Mouse (Mus musculus): ENCODE data around the gene Stra8.

Stra8 gene

DNA sequence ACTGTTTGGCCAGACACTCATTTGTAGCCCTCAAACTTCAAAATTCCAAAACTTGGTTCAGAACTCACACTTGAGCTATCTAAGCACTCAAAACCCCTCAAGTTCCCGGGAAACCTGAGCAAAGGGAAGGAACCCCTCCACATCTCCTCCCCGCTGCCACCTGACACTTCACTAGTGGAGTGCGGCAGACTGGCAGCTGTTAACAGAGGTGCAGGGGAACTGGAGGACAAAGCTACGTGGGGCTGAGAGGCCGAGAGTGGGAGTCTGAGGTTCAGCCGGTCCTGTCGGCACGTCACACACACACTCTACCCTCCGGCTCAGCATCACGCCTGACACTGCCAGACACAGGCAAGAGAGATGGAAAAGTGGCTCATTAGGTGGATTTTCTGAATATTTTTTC lies 16.1 kb upstream of the Stra8 start:
- DNase-seq: no peak

DNA sequence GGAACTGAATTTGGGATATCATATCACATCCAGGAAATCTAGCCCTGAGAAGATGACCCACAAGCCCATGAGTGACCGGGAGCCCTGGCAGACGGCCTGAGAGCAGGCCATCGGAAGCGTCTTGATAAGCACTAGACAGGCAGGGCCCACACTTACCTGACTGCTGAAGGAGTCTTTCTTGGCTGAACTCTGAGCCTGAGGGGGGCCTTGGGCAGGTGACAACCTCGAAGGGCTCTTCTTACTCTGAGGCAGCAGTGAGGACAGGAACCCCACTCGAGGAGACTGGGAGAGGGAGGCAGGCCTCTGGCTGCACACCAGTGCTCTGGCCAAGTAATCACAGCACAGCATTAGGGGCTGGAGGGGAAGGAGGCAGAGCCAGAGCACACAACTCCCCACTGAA lies 15.6 kb upstream of the Stra8 start:
- no peak for DNase-seq

DNA sequence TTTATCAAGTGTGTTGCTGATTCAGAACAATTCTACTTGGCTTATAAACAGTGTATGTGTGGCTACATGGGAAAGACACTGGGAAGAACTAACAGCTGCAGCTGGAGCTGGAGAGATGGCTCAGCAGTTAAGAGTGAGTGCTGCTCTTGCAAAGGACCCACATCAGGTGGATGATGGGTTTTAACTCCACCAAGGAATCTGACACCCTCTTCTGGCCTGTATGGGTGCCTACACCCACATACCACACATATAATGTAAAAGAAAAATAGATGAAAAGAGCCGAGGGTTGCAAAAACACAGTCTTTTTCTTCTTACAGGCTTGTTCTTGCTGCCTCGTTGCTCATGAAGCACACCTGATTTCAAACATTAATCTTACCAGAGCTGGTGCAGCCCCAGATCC lies 13.8 kb upstream of the Stra8 start:
- no peak for DNase-seq

DNA sequence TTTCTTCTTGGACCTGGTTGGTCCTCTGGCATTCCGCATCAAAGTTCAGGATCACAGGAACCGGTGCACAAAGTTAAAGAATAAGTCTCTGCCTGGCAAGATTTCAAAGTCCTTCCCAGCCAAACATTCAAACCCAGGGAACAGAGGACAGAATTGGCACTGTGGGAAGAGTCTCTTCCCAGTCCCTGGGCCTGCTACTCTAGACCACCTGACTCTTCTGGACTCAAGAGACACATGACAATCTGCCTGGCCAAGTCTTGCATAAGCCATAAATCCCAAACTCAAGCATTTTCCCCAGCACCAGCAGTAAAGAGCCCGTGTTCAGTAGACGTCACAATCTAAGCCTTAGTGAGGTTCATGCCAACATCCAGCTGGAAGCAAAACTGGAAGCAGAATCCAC lies 13.3 kb upstream of the Stra8 start:
- no peak for DNase-seq

DNA sequence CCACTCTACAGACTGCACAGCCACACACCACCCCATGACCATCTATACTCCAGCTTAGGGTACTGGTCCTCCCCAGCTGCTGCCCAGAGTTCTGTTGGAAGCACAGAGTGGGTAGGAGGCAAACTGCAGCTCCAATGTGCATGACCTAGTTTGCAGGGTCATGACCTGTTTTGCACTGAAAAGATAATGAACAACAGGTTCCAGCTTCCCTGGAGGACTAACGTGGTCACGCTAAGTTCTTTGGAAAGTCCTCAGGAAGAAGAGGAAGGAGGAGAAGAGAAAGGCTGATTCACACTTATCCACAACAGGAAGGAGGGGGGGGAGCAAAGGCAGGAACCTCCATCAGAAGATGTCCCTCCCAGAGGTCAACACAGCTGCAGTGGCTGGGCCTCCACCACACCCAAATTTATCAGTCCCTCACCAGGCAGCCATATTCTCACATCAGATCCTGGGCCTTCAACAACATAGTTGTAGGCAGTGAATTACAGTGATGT lies 12.8 kb upstream of the Stra8 start:
- peak; percentile 16 for DNase-seq

DNA sequence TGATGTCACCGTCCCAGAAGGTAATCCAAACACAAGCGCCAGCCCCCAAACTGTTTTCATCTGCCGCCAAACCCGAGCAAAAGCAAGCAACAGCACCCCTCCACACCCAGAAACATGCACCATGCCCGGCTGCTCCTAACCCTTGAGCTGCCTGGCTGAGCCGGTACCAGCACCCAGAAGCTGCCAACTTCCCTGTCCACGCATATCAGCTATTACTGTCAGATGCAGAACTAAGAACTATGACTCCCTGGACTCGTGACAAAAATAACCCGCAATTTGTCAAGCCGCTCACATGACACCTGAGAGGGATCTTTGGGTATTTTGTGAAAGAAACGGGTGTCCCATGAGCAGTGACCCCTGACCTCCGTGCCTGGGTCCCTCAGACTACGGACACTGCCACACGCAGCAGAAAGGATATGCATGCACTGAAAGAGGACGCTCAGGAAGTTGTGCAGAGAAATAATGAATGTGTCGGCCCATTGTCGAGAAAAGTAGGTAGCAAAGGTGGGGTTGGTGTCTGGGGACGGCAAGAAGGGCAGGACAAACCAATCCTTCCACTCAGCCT lies 12.2 kb upstream of the Stra8 start:
- DNase-seq: no peak

DNA sequence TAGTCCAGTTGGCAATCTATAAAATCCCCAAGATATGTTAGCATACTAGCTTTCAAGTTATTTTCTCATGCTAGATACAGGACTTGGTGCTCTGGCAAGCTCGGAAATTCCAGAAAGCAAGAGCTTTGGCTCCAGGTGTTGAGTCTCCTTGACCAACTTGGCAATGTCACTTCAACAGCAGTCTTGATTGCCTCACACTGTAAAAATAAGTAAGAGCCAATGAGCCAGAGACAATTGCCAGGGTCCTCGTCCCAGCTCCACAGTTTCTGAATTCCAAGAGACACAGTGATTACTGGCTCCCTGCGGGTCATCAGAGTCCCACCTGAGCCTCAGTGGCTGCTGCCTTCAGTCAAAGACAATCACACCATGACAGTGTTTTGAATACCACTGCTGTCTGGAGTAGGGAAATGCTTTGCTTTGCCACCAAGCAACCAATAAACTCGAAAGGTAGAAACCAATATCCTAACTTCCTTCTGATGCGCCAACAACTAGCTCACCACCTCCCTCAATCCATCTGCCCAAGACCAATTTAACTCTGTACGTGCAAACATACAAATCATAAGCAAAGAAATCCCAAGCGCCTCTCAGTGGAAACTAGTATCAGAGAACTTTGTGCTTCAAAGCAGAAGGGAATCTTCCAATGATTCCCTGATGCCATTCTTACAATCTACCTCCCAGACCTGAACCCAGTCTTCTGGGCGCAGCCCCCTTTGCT lies 10.2 kb upstream of the Stra8 start:
- DNase-seq: no peak

DNA sequence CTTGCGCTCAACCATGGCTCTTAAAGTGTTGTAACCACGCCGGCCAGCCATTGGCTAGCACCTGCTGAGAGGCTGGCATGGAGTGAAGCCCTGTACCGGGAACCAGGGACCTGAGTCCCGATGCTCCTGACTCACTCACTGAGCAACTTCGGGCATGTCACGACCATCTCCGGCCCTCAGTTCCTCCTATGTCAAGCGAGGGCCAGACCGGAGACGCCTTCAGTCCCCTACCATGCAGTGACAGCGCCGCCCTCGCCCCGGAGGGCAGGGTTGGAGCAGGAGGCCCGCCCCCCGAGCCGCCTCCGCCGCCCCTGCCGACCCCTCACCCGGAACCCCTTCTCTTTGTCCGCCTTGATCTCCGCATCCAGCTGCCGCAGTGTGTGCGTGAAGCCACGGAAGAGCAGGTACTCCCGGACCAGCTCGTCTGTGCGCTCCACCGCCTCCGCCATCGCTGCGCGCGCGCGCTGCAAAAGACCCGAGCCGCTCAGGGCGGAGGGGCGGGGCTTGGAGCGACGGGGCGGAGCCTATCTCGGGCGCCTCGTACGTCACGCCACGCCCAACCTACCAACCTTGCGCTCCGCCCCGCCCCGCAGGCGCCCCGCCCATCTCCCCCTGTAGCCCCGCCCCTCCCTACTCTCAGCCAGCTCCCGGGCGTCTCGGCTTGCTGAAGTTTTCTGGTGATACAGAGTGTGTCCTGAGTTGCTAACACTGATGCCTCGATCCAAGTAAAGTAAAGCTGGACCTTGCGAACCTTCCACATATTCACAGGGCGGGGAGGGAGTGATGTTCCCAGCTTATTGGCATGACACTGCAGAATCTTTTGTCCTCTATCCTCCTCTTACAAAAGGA lies 9.4 kb upstream of the Stra8 start, which contains the start of gene Wdr91:
Wdr91 (minus strand) TSS at position 506 of the 849 bp plus-strand sequence.
- DNase-seq: peak; percentile 94

DNA sequence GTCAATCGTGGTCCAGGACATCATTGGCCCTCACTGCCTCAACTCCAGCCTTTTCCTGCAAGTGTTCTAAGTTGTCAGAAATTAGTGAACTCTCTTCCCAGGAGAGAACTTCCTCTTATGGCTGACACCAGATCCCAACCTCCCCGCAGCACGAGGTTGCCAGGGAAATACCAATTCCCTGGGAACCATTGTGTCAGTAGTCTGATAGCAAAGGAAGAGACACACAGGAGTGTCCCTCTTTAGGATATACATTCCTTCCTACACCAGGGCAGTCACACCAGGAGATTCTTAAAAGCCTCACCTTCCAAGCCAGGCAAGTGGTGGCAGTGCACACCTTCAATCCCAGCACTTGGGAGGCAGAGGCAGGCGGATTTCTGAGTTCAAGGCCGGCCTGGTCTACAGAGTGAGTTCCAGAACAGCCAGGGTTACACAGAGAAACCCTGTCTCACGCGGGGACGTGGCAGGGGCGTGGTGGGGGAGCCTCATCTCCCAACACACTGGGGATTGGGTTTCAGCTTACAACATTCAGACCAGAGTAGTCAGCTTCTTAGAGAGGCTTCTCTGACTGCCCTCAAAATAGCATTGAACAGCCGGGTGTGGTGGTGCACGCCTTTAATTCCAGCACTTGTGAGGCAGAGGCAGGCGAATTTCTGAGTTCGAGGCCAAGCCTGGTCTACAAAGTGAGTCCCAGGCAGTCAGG lies 6.5 kb upstream of the Stra8 start:
- DNase-seq: no peak

DNA sequence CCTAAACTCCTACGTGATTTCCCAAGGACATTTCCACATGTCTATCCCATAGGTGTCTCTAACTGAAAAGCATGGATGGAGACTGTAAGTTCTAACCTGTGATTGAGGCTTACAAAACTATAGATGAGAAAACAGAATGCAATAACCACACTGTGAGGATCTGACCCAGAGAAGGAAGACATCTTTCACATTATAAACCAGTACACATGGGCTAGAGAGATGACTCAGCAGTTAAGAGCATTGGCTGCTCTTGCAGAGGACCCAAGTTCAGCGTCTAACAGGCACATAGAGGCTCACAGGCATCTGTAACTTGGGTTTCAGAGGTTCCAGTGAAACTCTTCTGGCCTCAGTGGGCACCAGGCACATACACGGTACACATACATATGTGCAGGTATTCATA lies 5.5 kb upstream of the Stra8 start:
- DNase-seq: no peak

DNA sequence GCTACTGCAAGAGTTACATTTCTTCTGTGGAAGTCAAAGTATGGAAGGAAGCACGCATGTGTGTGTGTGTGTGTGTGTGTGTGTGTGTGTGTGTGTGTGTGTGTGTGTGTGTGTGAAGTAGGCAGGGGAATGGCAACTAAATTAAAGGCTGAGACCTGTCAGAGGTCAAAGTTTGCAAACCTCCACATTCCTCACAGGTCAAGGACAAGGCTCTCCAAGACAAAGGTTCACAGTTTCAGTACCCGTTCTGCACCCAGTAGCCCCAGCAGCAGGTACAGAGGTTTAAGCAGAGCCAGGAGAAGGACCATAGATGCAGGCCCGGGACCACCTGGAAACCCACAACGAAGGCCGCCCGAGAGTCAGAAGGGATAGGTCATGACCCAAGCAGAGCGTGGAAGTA lies 817 bp upstream of the Stra8 start:
- DNase-seq: no peak

DNA sequence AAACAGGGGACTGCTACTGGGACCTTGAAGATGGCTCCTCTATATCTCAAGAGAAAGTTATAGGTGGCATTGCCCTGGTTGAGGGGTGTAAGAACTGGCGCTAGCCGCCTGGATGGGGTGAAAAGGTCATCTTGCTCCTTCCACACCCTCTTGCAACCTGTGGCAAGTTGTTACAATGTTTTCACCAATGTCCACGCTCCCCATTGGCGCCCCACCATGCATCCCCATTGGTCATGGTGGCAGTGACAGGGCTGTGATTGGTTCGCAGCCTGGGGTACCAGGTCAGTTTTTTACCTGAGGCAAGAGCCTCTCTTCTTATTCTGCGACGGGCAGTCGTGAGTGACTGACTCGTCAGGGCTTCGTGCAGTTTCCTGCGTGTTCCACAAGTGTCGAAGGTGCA lies 668 bp downstream of the Stra8 start:
- no peak for DNase-seq

DNA sequence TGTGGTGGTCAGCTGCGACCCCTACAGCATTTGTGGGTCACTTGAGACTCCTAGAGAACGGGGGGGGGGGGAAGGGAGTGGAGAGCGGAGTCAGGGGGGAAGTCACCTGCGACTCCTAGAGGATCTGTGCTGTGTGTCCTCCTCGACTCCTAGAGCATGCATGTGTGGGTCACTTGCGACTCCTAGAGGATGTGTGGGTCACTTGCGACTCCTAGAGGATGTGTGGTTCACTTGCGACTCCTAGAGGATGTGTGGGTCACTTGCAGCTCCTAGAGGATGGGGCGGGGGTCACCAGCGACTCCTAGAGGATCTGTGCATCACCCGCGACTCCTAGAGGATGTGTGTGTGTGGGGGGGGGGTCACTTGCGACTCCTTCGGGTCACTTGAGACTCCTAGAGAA lies 2.0 kb downstream of the Stra8 start:
- peak; percentile 76 for DNase-seq

DNA sequence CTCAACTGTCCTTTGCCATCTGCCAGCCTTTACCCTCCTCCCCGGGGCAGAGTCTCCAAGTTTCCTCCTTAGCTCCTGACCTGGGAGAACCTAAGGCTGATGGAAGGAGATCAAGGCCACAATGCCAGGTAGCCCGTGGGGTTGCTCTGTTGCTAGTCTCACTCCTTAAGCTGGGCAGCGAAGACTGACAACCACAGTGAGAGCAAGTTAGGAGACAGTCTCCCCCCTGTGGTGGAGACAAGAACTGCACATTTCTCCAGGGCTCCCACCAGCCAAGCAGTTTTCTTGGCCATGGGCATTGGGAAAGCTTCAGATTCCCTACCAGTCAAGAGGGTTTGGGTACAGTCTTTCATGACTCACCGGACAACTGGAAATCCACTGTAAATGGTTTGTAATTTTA lies 7.2 kb downstream of the Stra8 start:
- DNase-seq: peak; percentile 78

DNA sequence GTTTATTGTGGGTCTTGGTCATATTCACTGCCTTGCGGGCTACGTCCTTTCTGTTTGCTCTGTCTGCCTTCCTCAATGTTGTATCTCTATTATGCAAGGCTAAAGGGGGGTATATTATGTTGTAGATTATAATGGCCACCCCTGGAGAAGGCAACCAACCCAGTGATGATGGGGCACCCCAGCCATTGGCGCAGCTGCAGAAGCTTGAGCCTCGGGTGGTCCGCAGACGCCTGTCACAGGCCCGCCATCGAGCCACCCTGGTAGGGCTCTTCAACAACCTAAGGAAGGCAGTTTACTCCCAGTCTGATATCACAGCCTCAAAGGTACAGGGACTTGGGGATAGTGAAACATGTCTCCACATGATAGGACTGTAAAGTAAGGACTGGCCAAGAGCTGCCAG lies 7.6 kb downstream of the Stra8 start:
- no peak for DNase-seq

DNA sequence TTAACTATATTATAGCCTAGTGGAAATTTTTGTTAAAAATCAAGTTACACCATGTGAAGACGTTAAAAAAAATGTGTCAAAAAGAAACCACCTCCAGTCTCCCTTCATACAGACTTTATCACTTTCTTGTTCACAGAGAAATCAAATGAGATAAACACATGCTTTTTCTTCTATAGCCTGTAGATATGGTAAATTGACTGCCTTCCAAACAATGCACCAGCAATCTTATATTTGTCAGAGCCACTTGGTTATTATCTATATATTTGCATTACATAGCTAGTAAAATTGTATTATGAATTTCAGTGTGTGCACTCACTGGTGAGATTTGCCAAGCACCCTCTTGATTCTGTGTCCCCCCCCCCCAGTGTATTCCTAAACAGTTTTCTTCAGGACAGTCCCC lies 12.7 kb downstream of the Stra8 start:
- DNase-seq: no peak

DNA sequence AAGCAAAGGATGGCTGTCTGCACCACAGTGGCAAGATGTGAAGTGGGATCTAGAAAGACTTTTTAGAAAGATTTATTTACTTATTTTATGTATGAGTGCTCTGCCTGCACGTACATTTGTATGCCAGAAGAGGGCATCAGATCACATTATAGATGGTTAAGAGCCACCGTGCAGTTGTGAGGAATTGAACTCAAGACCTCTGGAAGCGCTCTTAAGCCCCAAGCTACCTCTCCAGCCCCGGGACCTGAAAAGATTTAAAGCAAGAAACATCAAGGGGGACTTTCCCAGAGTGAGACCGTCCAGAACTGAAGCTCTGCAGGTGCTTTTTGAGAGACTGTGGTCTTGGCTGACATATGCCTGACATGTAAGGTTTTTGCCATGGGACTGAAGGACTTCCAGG lies 16.8 kb downstream of the Stra8 start:
- no peak for DNase-seq

DNA sequence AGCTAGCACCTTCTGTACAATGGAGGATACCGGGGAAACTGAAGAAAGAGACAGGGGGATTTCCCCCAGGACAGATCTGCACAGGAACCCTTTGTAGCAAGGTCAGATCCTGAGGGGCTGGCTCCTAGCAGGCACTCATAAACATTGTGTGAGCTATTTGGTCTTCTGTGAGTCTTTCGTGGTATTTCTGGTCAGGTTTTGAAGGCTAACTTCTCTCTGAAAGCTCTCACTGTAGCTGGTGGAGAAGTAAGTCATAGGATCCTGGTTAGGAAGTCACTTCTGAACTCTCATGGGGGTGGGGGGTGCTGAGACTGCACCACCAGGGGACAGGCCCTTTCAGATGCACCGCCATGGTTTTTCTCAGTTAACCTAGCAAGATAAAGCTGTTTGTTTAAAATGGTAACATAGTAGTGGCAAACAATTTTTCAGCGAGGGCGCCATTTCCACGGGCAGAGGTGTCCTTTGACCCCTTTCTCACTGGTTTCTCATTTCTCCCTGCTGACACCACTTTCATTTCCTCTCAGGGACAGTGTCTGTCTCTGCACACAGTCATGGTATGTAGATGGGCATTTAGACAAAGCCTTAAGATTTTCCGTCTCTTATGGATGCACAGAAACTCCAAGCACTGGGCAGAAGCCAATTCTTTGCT lies 18.4 kb downstream of the Stra8 start:
- DNase-seq: no peak

DNA sequence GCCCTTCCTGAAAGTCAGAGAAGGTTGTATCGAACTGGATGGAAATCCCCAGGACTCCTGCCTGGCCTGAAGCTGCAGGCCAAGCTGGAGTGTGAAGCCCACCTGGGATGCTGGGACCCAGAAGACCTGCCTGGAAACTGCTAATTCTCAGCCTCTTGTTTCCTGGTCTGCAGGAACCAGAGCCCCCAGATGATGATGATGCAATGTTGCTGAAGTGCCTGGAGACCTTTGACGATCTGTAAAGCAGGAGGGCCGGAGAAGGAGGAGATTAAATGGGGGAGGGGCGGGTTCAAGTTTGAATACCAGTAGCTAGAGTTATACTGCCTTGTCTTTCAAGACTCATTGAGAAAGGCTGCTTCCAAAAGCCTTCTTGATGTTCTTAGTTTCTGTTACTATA lies 19.0 kb downstream of the Stra8 start:
- DNase-seq: no peak

DNA sequence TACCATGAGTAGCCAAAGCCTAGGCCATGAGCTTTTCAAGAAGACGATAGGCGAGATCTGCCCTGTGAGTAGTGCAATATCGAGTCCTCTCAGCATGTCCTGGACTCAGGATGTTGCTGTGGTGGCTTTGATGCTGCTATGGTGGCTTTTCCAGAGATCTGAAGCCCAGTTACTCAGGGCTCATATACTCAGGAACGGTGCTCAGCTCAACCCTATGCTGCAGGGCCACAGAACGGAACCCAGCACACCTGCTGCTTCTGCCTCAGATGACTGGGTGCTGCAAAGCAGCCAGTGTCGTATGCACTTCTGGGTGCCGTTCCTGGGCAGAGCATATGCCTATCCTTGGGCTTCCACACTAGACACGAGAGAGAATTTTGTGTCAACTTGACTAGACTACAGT lies 19.5 kb downstream of the Stra8 start:
- DNase-seq: no peak

DNA sequence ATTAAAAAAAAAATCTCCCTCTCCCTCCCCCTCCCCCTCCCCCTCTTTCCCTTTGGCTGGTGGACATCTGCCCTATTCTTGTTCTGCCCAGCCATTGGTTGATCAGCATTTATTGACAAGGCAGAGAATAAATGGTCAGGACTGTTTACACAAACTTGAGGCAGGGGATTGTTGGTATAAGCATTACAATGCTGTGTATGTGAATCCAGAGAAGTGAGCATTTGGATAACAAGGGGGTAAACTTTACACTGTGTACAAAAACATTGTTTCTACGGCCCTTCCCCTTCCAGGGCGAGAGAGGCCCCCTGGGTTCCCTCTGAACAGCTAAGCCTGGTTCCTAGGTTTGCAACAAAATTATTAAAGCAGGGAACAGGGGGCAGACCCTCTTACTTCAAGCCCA lies 21.5 kb downstream of the Stra8 start:
- no peak for DNase-seq

DNA sequence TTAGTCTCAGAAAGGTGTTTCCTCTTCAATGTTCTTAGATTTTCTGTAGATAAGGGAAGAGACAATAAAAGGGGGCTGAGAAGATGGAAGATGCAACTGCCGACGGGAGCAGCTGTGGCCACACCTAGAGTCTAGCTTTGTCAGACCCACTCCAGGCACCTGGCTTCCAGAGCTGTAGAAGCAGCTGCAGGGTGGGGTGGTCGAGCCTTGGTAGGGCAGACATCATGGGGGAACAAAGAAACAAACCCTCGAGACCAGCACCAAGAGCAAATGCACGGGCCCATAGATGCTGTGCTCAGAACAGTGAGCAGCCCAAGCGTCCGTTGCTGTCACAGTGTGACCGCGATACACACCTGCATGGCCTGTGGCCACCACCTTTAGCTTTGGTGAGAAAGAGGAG lies 22.5 kb downstream of the Stra8 start:
- DNase-seq: no peak

DNA sequence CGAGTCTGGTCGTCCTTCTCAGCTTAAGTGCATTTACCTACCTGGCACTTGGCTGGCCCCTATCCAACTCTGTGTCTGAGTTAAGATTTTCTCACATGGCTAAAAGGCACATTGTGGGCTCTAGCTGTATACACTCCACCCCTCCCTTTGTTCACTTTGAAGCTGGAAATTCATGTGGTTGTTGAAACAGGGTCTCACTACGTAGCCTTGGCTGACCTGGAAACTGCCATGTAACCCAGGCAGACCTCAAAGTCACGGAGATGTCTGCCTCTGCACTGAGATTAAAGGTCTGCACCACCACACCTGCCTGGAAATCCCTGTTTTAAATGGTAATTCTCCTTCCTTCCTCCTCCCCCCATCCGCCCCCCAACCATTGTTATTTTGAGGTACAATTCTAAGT lies 23.5 kb downstream of the Stra8 start:
- no peak for DNase-seq

Data from retina, postnatal 1 day (tissue).